Mouse (Mus musculus) adrenal gland (tissue): ENCODE measurements around the gene Creb5.

ENCODE experiments used
- intact Hi-C: fragments of 180-260 bp; cut with DNase I; formaldehyde crosslinking; loops from one replicate; pipeline ENCODE4 v1.15.1; 2025

Gene Creb5

DNA sequence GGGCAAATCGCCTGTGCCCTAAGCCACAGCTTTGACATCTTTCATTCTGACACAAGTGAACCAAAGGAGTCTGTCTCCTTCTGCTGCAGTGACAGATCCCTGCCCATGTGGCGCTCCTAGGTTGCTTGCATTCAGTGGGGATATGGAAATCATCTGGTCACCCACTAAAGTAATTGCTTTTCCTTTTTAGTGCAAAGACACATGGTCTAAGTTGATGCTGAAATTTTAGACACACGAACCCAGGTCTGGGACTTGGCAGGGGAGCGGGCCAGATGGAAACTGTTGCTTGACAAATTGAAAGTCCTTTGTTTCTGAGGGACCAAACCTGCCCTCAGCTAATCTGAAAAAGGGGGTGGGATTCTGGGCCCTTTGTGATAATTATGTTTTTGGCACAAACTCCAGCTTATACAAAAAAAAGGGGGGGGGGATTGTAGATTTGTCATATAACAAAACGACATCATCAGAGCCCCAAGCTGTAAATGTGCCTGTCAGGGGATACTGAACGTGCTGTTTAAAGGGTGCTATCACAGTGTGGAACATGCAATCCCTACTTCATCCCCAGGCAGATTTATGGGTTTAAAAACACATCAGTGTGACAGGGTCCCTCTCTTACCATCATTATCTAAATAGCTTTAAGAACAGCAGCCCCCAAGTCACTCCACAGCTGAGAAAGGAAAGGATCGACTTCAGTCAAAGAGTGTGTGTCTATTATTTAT, 401.9 kb downstream of the Creb5 start:
- intact Hi-C loops = no loop called here

DNA sequence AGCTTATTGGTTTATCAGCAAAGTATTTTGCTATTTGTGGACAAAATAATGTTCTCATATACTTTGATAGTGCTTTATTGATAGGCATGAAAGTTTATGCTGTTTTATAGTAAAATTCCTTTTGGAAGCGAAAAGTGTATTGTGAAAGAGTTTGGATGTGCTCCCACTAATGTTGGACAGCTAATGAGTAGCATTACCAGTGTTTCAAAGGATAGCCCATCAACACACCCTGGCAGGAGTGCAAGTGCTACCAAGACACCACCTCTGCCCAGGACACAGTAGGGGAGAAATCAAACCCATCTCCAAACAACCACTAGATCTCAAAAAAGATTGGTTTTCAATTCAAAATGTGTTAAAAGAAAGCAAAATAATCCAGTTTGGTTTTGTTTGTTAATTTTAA, 403.9 kb downstream of the Creb5 start:
- intact Hi-C loops = no loop called here

DNA sequence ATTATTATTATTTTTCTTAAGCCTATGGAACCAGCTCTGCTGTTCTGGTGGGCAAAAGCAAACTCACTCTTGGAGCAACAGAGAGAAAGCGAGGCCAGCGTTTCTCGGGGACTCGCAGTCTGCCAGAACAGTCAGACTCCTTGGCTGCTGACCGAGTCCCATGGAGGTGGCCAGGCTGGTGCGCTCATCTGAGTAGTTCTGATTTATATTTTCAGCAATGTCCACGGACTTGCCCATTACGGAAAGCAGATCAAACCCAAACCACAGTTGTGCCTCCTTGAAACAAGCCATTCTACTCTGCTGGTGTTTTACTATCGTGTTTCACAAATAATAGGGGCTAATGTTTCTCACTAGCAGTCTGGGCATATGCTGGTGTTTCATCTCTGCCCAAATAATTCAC, 408.1 kb downstream of the Creb5 start:
- intact Hi-C loops = no loop called here

DNA sequence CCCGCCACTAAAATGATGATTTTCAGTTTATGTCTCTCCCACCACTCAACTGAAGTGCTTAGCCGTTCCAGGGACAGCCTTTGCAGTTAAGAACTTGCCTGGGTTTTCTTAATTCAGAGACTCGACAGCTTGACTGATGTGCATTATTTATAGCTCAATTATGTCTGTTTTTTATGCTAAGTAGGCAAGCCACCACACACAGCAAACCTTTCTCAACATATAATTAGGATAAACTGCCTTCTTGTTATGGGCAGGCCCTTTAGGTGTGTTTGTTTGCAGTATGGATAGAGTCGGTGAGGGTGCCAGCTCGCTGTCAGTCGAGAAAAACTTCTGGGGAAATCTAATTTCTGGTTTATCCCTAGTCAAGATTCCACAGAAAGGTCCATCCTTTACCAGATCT, 409.4 kb downstream of the Creb5 start:
- intact Hi-C loops = no loop called here

DNA sequence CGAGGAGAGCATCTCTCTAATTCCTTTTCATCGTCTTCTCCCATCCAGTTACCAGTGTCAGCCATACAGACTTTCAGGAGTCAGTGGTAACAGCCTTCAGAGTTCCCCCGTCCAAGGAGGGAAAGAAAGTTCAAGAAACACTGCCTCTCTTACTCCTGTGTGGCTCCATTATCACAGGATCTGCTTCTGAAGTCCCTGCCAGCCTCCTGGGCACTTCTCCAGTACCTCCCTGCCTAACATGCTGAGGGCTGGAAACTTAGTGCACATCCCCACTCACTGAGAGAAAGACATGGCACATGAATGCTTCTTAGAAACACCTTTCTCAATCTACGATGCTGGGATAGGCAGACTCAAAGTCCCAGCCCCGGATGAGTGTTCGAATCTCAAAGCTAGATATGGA, 409.9 kb downstream of the Creb5 start:
- intact Hi-C loops = no loop called here

DNA sequence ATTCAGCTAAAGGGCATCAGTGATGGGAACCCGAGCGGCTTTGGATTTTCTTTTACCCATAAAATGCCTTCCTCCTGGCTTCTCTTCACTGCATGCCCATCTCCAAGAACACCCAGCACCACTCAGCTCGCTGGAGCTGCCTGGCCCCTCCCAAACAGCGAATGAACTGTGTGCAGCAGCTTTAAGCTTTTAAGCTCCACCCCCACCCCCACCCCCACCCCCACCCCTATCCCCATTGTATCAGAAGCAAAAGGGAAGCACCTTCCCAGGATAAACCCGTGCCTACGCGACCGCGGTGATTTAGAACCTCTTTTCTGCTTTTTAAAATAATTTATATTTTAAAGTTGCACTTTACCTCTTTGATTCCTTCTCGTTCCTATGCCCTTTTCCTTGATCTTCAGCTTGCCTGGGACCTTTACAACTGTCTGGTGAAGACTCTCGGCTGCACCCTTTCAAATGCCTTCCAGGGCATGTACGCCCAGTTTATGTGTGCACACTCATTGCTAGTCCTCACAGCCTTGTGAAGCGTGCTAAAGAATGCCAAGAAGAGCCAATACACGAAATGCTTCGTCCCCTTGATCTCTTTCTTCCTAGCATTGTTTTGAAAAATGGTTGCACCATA, 411.2 kb downstream of the Creb5 start:
- intact Hi-C loops = no loop called here

DNA sequence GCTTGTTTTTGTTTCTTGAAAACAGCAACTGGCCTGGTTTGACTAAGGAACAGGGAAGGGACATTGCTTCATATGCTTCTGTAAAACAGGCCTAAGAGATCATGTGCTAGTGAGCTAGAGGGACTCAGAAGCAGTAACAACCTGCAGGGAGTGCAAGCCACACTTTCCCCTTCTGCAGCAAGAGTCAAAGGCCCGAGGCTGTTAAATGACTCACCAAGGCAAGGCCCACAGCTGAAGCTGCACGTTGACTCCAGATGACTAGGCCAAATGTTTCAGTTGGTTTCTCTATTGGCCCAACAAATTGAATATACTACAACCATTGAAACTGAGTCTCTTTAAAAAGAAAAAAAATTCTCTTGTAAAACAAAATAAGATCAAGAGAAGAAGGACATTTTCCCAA, 417.4 kb downstream of the Creb5 start:
- intact Hi-C loops = no loop called here

DNA sequence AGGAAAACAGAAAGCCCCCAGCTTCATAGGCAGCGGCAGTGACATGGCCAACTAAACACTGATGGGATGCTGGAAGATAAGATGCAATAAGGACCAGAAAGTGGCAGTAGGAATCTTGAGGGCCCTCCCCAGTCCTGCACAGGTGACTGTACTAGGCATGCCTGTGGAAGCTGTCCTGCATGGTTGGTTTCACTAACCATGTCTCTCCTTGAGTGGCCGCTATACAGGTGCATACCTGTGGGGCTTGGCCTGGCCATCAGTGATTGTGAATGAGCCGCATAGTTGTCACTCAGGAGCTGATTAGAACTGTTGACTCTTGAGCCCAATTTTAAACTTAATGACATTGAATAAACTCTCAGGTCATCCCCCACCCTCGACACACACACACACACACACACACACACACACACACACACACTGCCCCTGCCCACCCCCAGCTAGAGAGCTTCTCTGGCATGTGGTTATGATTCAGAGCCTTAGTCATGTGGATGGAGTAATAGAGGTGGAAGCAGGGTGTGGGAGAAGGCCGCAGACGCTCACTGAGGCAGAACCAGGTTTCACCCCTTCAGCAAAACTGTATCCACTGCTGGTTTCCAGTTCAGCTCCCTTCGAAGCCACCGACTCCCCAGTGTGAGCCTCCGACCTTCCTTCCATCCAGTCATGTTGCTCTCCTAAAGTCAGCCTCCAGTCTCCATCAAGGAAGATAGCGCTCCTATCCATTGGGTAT, 419.7 kb downstream of the Creb5 start:
- intact Hi-C loops = no loop called here

DNA sequence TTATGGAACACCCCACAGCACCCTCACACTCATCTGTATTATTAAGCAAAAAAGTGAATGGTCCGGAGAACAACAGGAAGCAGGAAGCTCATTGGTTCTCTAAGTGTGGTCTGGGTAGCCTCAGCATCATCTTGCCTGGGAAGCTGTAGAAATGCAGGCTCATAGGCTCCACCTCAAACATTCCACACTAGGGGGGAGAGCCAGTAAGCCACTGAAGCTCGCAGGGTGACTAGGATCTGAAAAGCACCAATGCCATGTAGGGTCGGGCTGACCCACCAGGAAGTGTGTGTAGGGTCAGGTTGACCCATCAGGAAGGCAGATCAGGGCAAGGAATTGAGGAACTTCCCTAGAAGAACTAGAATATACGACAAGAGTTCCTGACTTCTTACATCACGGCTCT, 420.7 kb downstream of the Creb5 start:
- intact Hi-C loops = no loop called here

DNA sequence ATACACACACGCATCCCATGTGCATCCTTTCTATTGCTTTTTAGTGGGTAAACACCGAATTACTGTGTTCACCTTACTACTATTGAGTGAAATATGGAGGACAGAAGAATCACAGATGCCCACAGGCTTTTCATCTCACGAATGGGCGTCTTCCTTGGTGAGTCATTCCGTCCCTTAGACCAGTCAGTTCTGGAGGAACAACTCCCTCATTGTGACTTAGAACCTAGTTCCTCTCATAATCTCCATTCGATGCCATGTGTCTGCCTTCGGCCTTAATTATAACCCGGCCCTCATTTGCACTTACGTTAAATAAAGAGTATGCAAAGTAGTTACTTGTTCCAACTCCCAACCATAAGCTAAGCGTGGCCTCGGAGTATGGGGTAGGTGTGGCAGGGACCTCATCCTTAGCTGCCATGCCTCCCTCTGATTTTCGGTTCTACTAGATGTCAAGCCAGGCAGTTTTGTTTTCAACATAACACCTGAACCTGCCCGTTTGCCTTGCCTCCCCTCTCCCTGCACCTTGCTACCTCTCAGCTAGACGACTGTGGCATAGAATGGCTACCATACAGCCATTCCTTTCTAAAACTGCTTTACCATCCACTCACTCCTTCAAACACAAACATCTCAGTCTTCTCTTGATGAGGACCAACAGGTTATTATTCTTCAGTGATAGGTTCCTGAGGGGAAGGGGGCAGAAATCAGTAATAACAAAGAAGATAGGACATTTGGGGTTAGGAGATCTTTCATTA, 422.8 kb downstream of the Creb5 start:
- intact Hi-C loops = no loop called here

DNA sequence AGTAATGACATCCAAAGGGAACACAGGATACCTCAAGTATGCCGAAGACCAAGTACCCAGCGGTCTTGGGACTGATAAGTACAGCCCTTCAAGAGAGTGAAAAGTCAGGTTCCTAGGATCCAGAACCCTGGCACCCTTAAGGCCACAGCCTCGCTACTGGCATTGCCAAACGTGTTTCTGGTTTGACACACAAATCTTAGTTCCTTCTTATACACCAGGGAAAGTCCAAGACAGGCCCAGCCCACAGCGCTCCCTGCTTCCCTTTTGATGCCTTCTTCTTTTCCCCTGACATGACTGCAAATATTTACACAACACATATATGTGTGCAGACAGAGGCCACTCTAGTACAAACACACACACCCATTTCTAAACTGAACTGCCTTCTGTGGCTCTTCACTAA, 423.5 kb downstream of the Creb5 start:
- intact Hi-C loops = no loop called here

DNA sequence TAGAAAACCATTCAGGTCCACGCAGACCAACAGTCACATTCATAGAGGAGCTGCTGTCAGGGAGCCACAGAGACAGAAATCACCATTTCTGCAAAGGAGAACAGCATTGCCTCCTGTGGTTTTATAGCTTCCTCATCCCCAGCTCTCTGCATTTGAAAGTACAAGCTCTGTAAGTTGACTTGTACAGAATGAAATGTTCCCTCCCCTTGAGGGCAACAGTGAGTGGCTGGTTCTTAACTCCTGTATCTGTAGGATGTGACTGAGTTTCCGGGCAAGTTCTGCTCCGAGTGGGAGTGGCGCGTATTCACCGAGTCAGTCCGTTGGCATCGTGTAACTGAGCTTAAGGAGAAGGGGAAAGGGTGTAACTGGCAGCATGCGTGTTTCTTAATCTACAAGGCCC, 426.1 kb downstream of the Creb5 start:
- intact Hi-C loops = no loop called here

DNA sequence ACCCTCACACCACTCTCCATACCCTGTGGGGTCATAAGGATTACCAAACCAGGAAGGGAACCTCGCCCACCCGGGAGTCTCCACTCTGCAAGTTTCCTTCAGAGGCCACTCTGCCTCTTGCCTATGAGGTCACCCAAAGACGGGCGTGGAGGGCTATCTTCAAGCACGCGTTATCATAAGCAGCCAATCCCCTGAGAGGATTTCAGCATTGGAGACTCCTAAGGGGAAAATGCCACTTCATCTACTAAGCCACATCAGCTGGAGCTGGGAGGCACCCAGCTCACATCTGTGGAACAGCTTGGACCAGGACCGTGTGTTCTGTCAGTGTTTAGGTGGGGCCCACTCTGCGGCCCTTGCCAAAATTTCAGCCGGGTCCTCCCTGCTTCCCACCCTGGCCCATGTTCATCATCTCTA, 427.8 kb downstream of the Creb5 start:
- intact Hi-C loops = no loop called here

DNA sequence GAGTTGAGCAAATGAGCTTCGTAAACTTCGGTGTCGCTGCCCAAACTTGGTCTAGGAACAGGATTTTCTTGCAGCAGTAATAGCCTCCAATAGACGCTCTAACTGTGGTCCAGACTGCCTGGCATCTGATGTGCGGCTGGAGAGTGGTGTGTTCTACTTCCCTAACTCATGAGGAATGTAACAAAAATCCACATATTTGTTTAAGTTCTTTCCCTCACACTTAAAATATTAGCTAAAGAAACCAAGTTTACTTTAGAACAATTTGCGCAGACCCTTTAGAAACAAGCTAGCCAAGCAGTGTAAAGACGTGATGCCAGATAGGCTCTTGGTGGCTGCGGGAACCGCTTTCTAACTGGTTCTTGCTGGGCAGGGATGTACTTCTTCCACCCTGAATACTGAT, 428.9 kb downstream of the Creb5 start:
- intact Hi-C loops = no loop called here

DNA sequence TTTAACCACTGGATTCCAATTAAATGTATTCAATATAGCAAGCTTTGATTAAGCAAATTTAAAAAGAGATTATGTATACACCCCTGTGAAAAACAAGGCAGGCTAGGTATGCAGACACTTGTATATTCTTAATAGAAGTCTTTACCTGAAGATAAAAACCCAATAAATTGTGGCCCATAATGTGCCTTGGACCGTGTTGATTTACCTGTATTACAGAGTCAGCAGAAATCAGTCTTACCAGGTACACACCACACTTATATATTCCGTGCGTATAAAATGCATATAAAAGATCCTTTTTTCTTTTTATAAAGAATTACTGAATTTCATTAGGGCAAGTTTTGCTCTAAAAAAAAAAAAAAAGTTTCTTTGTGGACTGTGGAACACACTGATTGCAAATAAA, 432.9 kb downstream of the Creb5 start:
- intact Hi-C loops = loop anchor here (5.0 kb wide), 2 partner anchors 453 to 503 kb away; no protein-coding TSS in a partner anchor

DNA sequence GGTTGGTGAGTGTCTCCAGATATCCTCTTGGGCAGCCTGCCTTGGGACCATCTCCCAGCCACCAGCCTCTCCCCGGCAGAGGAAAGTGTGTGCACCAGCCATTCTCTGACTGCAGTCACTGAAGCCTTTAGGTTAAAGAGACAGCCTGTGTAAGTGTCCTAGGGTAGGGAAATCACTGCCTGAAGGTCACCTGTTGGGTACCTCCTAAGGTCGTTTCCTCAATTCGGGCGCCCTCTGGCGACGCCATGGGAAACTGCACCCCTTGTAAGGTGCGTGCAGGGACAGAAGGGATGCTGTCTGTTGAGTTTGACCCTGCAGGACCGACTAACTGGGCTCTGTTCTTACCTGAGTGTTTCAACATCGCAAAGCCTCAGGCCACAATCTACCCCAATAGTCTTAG, 434.5 kb downstream of the Creb5 start:
- intact Hi-C loops = loop anchor here (5.0 kb wide), 2 partner anchors 454 to 504 kb away; no protein-coding TSS in a partner anchor

DNA sequence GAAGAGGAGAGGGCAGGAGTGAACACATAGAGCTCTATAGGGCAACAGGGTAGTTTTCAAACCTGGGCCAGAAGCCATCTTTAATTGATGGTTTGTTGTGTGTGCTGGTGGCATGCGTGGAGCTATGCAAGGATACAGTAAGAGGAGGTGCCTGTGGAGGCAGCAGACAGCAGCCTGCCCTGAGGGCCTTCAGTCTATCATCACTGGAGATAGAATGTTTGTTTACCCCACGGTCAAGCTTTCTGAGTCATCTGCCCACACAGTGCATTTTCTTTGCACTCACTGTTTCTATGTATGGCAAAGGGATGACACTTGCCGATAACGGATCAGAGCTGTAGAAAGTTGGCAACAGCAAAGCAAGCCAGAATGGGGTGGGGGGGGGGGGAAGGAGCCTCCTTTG, 435.6 kb downstream of the Creb5 start:
- intact Hi-C loops = loop anchor here (5.0 kb wide), 2 partner anchors 455 to 505 kb away; no protein-coding TSS in a partner anchor

DNA sequence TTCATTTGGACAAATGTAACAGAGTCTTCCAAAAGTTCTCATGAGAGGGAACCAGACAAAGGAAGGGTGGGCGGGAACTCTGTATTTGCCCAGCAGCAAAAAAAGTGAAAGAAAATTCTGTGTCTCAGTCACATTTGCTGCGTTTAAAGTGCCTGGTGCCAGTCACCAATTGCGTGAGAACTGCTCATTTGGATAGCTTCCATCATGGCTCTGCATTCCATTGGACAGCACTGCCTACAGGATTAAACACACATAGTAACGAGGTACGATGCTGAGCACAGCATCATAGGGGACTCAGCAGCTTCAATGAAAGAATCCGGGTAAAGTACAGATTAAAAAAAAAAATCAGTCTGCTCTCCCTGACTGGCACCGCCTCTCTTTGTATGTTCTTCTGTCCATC, 443.4 kb downstream of the Creb5 start:
- intact Hi-C loops = no loop called here

DNA sequence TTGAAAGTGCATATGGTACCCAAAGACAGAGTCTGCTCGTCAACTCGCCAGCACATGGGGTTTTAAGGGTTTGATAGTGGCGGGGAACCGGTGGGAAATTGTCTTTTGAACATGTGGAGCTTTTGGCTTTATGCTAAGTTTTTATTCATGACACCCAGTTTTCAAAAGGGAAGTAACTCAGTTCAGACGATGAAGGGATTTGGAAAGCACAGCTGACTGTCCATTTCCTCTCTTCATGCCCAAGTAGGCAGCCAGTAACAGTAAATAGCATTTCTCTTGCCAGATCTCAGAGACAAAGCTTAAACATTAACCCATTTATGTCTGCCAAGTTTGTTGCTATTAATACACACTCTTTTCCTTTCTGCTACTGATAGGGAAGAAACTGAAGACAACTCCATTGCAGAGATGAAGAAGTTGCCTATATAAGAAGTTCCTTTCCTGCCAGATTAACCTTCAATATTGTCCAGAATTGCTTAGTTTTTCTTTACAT, 444.0 kb downstream of the Creb5 start:
- intact Hi-C loops = no loop called here

DNA sequence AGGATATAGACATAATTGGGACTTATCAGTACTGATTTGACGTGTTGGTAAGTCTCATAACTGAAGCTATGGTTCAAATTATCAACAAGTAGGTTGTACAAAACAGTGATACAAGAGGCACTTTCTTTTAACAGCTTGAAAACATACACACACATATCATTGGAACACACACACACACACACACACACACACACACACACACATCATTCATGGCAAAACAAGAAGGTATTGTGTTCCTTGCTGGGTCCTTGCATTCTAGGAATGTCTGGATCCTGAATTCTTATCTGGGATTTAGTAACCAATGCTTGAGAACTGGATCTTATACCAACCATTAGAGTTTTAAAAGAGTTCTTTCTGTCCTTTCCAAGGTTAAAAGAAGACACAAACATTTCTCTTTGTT, 446.5 kb downstream of the Creb5 start:
- intact Hi-C loops = no loop called here

DNA sequence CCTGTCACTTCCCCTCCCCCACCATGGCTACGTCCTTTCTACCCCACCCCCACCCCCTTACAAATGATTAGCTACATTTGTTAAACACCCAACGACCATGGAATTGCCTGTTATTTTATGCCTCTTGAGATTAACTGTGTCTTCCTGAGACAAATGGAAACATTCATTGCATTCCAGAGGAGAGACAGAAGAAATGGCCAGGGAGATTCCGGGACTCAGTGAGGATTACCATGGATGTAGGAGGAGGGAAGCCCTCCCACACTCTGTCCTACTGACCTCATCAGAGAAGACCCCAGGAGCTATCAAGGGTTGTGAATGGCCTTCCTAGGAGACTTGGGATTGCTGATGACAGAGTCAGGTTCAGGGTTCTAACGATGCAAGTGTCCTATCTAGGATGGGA, 446.9 kb downstream of the Creb5 start:
- intact Hi-C loops = no loop called here

DNA sequence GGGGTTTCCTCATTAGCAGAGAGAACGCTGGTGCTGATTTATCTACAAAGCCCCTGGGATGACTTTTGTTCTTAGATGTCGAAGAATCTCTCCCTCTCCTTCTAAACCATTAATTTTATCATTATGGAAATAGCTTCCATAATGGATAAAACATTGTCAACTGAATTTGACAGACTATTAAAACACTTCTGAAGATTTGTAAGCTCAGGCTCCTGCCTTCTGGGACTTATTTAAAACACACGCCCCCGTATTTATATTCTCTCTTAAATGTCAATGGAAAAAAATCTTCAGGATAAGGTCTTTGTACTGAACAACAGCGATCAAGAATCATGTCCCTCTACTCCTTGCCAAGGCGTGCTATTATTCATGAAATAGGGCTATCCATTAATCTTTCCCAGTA, 448.6 kb downstream of the Creb5 start:
- intact Hi-C loops = no loop called here
